Mouse (Mus musculus): ENCODE results near the gene Gm20388. TPM values are rescaled to one million over a fixed set of nuclear protein-coding genes. Genes with fewer than 3 reads are reported as not detected.

The Gm20388 gene
- polyA plus RNA-seq, 1 experiment from 2014 or later: 7.4 TPM

- no peaks in the 10 kb centered on the region for H3K36me3 ChIP-seq
- 64% methylated on average over 5 of the region's 5 CpGs for WGBS
- no peaks in the 10 kb centered on the region for H3K4me1 ChIP-seq
- no peak for ATAC-seq (replicated peaks; ENCODE audit: low FRiP score)
- H3K4me2 ChIP-seq: no peak overlapping the region
- H3K4me3 ChIP-seq (replicated peaks): no peak overlapping the region
- no peak overlapping the region for H3K27ac ChIP-seq
- H3K27me3 ChIP-seq: peaks cover 27% of the 10 kb centered on the region
- no peak overlapping the region for H3K9ac ChIP-seq
- no peaks in the 10 kb centered on the region for H3K9me3 ChIP-seq (replicated peaks)
These were observed 2855.5 kb downstream of the Gm20388 start for GRCm38 (mm10) chr8:122766189-122766588.

DNA sequence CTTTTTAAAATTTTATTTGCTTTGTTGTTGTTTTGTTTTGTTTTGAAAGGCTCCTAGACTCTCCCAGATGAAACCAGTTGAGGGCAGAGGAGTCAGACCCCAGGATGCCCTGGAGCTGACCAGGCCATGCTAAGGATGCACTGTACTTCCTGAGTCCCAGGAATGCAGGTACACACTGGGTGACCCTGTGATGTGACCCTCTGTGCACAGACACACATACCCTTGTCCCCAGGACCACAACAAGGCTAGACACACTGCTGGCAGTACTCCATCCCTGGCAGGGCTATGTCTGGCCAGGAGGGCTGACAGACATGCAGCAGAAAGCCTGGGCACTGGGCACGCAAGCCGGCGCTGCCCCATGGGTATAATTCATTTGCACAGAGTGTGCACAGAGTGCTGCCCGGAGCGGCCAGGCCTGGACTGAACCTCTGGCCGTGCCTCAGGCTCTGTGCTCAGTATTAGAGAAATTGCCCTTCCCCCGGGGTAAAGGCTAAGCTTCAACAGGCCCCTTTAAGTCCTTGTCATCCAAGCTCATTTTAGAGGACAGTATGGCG is 2856.1 kb downstream of the Gm20388 start:
- no peak overlapping the region for H3K4me2 ChIP-seq
- 74% methylated on average over 8 of the region's 8 CpGs for WGBS
- H3K9ac ChIP-seq: no peak overlapping the region
- peaks cover 22% of the 10 kb centered on the region for H3K27me3 ChIP-seq
- no peaks in the 10 kb centered on the region for H3K36me3 ChIP-seq
- no peak overlapping the region for H3K27ac ChIP-seq
- H3K4me1 ChIP-seq: no peaks in the 10 kb centered on the region
- no peaks in the 10 kb centered on the region for H3K9me3 ChIP-seq (replicated peaks)
- ATAC-seq (replicated peaks; ENCODE audit: low FRiP score): no peak
- no peak overlapping the region for H3K4me3 ChIP-seq (replicated peaks)

GRCm38 (mm10) chr8:122767229-122767628 is 2856.6 kb downstream of the Gm20388 start:
- Histone ChIP-seq H3K4me2 (no peak overlapping the region), H3K4me1 (no peaks in the 10 kb centered on the region), H3K27me3 (peaks cover 21% of the 10 kb centered on the region), H3K36me3 (no peaks in the 10 kb centered on the region), H3K9ac (no peak overlapping the region), H3K9me3 (replicated peaks) (no peaks in the 10 kb centered on the region), H3K4me3 (replicated peaks) (no peak overlapping the region), H3K27ac (no peak overlapping the region)
- 60% methylated on average over 9 of the region's 9 CpGs for WGBS
- no peak for ATAC-seq (replicated peaks; ENCODE audit: low FRiP score)

- H3K27ac ChIP-seq: no peak overlapping the region
- H3K9me3 ChIP-seq (replicated peaks): no peaks in the 10 kb centered on the region
- no peak overlapping the region for H3K4me2 ChIP-seq
- WGBS: 62% methylated on average over 24 of the region's 24 CpGs
- H3K36me3 ChIP-seq: no peaks in the 10 kb centered on the region
- H3K9ac ChIP-seq: no peak overlapping the region
- ATAC-seq (replicated peaks; ENCODE audit: low FRiP score): no peak
- no peaks in the 10 kb centered on the region for H3K4me1 ChIP-seq
- H3K27me3 ChIP-seq: peaks cover 25% of the 10 kb centered on the region
- H3K4me3 ChIP-seq (replicated peaks): no peak overlapping the region
These were observed 2858.8 kb downstream of the Gm20388 start for GRCm38 (mm10) chr8:122769251-122770058.

DNA sequence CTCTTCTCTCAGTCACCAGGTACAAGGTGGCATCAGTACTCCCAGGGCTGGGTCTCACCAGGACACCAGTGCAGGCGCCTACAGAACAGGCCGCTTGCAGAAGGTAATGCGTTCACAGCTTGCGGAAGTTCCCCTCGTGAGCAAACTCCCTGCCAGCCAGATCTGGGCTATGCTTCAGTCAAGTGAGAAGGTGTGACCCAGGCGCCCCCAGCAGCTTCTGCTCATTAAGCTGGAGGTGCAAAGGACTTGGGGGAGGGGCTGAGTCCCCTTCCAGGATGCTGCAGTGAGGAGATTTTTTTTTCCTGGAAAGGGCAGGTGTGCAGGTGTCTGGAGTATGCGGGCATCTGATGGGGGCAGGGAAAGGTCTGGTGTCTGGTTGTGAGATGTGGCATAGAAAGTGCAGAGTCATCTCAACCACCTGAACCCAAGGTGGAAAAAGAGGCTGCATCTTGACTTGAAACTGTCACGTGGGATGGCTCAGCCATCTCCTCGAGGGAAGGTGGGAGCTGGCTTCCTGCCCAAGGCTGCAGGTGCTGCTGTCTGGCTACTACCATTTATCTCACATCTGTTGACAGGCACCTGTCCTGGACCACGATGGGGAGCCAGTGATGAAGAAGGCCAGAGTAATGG is 2861.9 kb downstream of the Gm20388 start:
- no peak for ATAC-seq (replicated peaks; ENCODE audit: low FRiP score)
- no peak overlapping the region for H3K9ac ChIP-seq
- peaks cover 32% of the 10 kb centered on the region for H3K27me3 ChIP-seq
- H3K36me3 ChIP-seq: no peaks in the 10 kb centered on the region
- H3K4me3 ChIP-seq (replicated peaks): no peak overlapping the region
- H3K4me1 ChIP-seq: peaks cover 12% of the 10 kb centered on the region
- H3K9me3 ChIP-seq (replicated peaks): no peaks in the 10 kb centered on the region
- WGBS: 36% methylated on average over 10 of the region's 10 CpGs
- no peak overlapping the region for H3K27ac ChIP-seq
- no peak overlapping the region for H3K4me2 ChIP-seq

- H3K4me2 ChIP-seq: peak within 1 kb of the TSS; percentile 81
- H3K27ac ChIP-seq: no peak within 1 kb of the TSS
- 2% methylated on average over 50 of the region's 50 CpGs for WGBS
- peak within 1 kb of the TSS; percentile 76 for H3K4me3 ChIP-seq (replicated peaks)
- peak; percentile 70 for ATAC-seq (replicated peaks; ENCODE audit: low FRiP score)
- H3K9ac ChIP-seq: peak within 1 kb of the TSS; percentile 87
- no peaks in the 10 kb centered on the region for H3K9me3 ChIP-seq (replicated peaks)
- peaks cover 13% of the 10 kb centered on the region for H3K27me3 ChIP-seq
- H3K36me3 ChIP-seq: peaks cover 2% of the 10 kb centered on the region; the same call in 1 of the 2 replicates
- H3K4me1 ChIP-seq: peaks cover 12% of the 10 kb centered on the region
These were observed 2864.9 kb downstream of the Gm20388 start, which contains the start of gene Acsf3 for GRCm38 (mm10) chr8:122775285-122776155. Acsf3 (plus strand) TSS chr8:122775486.

DNA sequence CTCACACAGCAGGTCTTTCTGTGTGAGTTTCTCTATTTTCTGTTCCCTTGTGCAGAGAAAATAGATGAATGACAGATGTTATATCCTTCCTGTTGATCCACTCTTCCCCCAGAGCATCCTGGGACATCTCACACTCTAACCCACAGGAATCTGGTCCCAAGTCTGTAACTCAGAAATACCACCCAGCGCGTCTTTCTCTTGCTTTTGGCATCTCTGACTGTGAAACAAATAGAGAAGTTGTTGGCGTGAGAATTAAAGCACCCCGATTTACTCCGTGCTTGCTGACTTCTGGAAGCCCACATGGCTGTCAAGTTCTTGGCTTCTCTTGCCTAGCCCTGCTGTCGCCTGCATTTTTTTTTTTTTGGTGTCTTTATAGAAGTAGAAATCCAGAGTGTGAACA is 2867.1 kb downstream of the Gm20388 start:
- Histone ChIP-seq H3K4me2 (no peak overlapping the region), H3K36me3 (peaks cover 24% of the 10 kb centered on the region), H3K27ac (no peak overlapping the region), H3K4me3 (replicated peaks) (no peak overlapping the region), H3K27me3 (peaks cover 12% of the 10 kb centered on the region), H3K9ac (no peak overlapping the region), H3K9me3 (replicated peaks) (no peaks in the 10 kb centered on the region), H3K4me1 (peaks cover 12% of the 10 kb centered on the region)
- 92% methylated on average over 6 of the region's 6 CpGs for WGBS
- no peak for ATAC-seq (replicated peaks; ENCODE audit: low FRiP score)

- no peaks in the 10 kb centered on the region for H3K9me3 ChIP-seq (replicated peaks)
- no peak overlapping the region for H3K27ac ChIP-seq
- H3K4me2 ChIP-seq: no peak overlapping the region
- no peak overlapping the region for H3K9ac ChIP-seq
- H3K4me3 ChIP-seq (replicated peaks): no peak overlapping the region
- peaks cover 12% of the 10 kb centered on the region for H3K4me1 ChIP-seq
- peaks cover 31% of the 10 kb centered on the region for H3K36me3 ChIP-seq
- 90% methylated on average over 3 of the region's 3 CpGs for WGBS
- H3K27me3 ChIP-seq: peaks cover 9% of the 10 kb centered on the region
- ATAC-seq (replicated peaks; ENCODE audit: low FRiP score): no peak
These were observed 2868.1 kb downstream of the Gm20388 start for GRCm38 (mm10) chr8:122778703-122779239.

GRCm38 (mm10) chr8:122779255-122779654 is 2868.6 kb downstream of the Gm20388 start:
- peaks cover 31% of the 10 kb centered on the region for H3K36me3 ChIP-seq

GRCm38 (mm10) chr8:122784756-122785155 is 2874.1 kb downstream of the Gm20388 start:
- no peak for ATAC-seq (replicated peaks; ENCODE audit: low FRiP score)
- H3K9ac ChIP-seq: no peak overlapping the region
- H3K4me1 ChIP-seq: no peaks in the 10 kb centered on the region
- no peak overlapping the region for H3K27ac ChIP-seq
- no peaks in the 10 kb centered on the region for H3K9me3 ChIP-seq (replicated peaks)
- 89% methylated on average over 1 of the region's 1 CpGs for WGBS
- H3K4me3 ChIP-seq (replicated peaks): no peak overlapping the region
- H3K27me3 ChIP-seq: no peaks in the 10 kb centered on the region
- no peak overlapping the region for H3K4me2 ChIP-seq
- peaks cover 69% of the 10 kb centered on the region for H3K36me3 ChIP-seq

More at GRCm38 (mm10) chr8:122779255-122779654, 2868.6 kb downstream of the Gm20388 start:
- ATAC-seq (replicated peaks; ENCODE audit: low FRiP score): no peak
- no peaks in the 10 kb centered on the region for H3K9me3 ChIP-seq (replicated peaks)
- peaks cover 9% of the 10 kb centered on the region for H3K27me3 ChIP-seq
- H3K4me1 ChIP-seq: peaks cover 12% of the 10 kb centered on the region
- no peak overlapping the region for H3K9ac ChIP-seq
- no peak overlapping the region for H3K4me3 ChIP-seq (replicated peaks)
- H3K4me2 ChIP-seq: no peak overlapping the region
- WGBS: 81% methylated on average over 9 of the region's 9 CpGs
- no peak overlapping the region for H3K27ac ChIP-seq

GRCm38 (mm10) chr8:122789796-122790195 is 2879.2 kb downstream of the Gm20388 start:
- ATAC-seq (replicated peaks; ENCODE audit: low FRiP score): no peak
- Histone ChIP-seq H3K9ac (no peak overlapping the region), H3K4me1 (peaks cover 4% of the 10 kb centered on the region; the same call in 1 of the 2 replicates), H3K4me3 (replicated peaks) (no peak overlapping the region), H3K27ac (no peak overlapping the region), H3K27me3 (no peaks in the 10 kb centered on the region), H3K9me3 (replicated peaks) (no peaks in the 10 kb centered on the region), H3K36me3 (peaks cover 39% of the 10 kb centered on the region), H3K4me2 (no peak overlapping the region)
- WGBS: 95% methylated on average over 5 of the region's 5 CpGs
